Mouse (Mus musculus) megakaryocyte, embryonic 14.5 days (primary cell): Measurements from ENCODE around the gene Ddias.

ENCODE experiments used
- FLI1 ChIP-seq: IDR thresholded peaks from 2 replicates; pipeline ENCODE4 v1.6.1; 2012; ENCODE audit warnings: low read length, inconsistent platforms, mixed read lengths
- GATA1 ChIP-seq: IDR thresholded peaks from 3 replicates; pipeline ENCODE4 v1.6.1; 2012; ENCODE audit warnings: mixed read lengths, low read length, inconsistent platforms, borderline replicate concordance

GRCm38 (mm10) chr7:92820410-92820809, 53.6 kb downstream of the Ddias start:
- TF ChIP-seq GATA1, result no peak
- TF ChIP-seq FLI1, result no peak
